Mouse (Mus musculus): ENCODE results near the gene Cdh22.
A peak's percentile ranks its signal among the peaks of the same experiment; 100 is the strongest.

Gene Cdh22

DNA sequence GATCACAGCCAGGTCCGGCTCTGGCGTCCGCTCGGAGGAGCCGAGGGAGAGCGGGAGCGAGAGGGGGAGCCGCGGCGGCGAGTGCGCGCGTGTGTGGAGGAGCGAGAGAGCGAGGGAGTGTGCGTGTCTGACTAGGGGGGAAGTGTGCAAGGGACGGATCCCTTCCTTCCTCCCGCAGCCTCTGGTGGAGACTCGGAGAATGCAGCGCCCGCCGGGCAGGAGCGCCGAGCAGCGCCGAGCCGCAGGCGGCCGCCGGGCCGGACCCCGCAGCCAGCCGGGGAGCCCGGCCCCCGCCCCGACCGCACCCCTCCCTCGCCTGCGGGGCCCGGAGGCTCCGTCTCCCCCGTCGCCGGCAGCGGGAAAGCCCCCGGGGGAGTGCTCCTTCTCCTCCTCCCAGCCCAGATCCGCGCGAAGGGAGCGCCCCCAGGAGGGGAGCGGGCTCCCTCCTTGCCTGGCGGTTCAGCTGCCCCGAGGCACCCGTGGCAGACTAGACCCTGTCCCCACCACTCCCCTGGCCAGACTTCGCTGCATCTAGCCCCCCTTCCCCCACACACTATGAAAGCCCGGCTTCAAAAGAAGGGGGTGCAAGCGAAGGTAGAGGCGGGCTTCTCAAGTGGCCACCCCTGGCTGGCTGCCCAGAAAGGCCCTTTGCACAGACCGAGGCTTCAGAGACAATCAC lies at the start of gene Cdh22:
Gene Cdh22 (minus strand): TSS at position 241 of the 679 bp plus-strand sequence.
- peak; percentile 59 to 89 for DNase-seq (ENCODE audit: inconsistent age in 2 of 2, low spot score in 1 of 2)

DNA sequence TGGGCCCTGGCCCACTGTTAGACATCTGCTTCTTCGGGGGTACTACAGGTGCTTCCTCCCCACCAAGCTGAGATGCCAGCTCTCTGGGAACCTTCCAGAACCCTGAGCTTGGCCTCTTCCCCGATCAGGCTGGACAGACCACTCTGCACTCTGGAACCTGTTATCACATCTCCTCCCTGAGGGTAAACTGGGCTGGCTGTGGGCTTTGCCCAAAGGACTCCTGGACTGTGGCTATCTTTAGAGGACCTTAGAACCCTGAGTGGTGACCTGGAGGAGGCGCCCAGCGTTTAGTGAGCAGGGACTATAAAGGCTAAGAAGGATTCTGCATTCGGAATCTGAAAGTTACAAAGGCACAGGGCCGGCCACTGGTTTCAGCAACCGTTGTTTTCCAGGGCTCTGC lies 49.7 kb upstream of the Cdh22 start:
- DNase-seq (ENCODE audit: inconsistent age in 2 of 2, low spot score in 1 of 2): no peak

DNA sequence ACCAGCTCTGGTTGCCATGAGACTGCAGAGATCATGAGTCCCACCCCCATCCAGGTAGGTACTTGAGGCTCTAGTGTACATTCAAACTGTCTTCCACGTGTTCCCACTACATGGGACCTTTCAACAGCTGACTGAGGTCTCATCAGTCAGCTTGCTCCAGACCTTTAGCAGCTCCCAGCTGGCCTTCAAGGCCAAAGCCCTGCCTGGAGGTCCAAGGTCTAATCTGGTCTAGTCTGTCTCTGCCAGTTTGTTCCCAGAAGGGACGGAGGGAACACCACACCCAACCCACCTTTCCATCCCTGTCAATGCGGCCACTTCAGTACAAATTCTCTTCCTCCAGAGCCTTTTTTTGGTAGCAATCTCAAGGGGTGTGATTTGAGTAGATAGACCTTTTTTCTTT lies 49.0 kb upstream of the Cdh22 start:
- peak; percentile 54 to 72 for DNase-seq (ENCODE audit: inconsistent age in 2 of 2, low spot score in 1 of 2)

DNA sequence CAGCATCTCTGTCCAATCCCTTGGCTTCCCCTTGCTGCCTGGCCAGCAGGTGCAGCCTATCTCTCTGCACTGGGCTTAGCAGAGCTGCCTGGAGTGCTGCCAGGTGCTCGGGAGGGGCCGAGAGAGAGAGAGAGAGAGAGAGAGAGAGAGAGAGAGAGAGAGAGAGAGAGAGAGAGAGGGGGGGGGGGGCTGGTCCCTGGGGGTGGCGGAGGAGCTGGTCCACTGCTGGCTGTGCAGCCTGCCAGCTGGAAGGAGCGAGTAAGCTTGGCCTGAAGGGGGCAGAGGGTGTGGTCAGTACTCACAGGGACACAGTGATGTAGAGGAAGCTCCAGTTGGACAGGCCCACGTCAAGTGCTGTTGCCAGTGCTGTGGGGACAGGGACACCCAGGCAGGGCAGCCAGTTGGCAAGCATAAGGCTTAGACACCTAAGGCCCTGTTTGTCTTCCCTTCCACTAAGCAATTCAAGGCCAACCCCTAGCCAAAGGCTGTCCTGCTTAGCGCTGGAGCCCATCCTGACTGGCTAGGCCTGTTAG lies 47.2 kb upstream of the Cdh22 start:
- no peak for DNase-seq (ENCODE audit: inconsistent age in 2 of 2, low spot score in 1 of 2)

DNA sequence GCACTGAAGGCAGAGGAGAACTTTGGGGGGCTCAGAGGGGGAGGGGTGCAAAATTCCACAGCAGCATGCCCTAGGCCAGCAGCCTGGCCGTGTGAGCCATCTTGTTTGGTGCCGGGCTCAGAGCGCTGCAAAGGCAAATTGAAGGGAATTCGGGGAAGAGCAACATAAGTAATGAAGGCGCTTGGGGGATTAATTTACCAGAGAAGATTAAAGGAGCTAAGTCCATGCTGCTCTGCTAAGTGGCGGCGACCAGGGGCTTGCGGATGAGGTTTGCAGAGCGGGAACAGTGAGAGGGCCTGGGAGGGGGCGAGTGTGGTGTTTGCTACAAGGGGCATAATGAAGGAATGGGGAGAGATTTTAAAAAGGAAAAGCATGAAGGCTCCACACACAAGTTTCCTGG lies 44.7 kb upstream of the Cdh22 start:
- no peak for DNase-seq (ENCODE audit: inconsistent age in 2 of 2, low spot score in 1 of 2)

DNA sequence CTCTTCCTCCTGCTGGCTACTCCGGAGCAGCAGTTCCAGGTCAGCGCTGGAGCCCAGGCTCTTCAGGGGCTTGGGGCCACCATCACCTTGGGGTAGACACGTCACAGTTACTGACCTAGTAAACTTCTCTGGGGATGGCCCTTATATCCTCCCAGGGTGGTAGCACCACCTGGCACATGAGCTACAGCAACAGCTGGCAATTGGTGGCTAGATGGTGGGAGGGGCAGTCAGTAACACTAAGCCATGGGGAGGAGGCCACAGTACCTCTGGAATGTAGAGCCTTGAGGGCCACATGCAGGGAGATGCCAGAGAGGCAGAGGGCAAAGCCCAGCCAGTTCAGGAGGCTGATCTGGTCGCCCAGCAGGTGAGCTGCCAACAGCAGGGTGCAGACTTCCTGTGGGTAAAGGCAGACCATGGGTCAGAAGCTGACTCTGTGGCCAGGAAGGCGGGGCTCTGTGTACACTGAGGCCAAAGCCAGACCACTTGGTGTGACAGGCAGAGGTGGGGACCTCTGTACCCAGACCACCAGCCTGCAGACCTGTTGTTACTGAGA lies 42.6 kb upstream of the Cdh22 start:
- DNase-seq (ENCODE audit: inconsistent age in 2 of 2, low spot score in 1 of 2): no peak

DNA sequence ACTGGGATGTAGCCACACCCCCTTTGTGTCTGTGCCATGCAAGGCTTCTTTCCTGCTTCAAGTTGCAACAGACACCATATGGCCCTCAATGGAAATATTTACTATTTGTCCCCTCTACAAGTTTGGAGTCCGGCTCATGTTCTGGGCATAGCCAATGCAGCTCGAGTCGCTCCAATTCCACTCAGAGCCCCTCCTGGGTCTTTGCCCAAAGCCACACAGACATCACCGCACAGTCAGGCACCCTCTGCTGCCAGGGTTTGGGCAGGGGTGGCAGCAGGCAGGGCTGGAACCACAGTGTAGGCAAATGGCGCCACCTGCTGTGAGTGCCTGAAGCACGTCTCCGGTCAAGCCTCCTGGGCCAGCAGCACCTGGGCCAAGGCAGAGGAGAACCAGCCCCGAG lies 41.2 kb upstream of the Cdh22 start:
- DNase-seq (ENCODE audit: inconsistent age in 2 of 2, low spot score in 1 of 2): peak; percentile 70 to 85

DNA sequence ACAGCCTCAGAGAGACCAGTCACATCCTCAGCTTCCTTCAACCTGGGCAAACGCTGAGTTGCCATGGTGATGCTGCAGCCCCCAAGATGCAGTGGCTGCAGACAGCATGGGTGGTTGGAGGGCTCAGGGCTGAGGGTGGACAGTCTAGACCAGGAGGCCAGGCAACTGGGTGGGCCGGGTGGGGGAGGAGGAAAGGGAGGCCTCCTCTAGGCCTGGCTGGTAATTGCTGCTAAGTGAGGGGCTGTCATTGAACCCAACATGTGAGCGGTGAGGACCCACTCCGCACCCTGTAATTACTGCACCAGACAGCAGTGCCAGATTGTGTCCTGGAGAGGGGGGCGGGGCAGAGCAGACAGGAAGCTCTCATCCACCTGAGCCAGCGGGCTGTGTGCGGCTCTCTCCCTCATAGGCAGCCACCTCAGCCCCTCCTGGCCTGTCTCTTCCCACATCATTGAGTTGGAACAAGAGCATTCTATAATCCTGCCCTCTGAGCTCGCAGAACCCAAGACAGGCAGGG lies 40.5 kb upstream of the Cdh22 start:
- no peak for DNase-seq (ENCODE audit: inconsistent age in 2 of 2, low spot score in 1 of 2)

DNA sequence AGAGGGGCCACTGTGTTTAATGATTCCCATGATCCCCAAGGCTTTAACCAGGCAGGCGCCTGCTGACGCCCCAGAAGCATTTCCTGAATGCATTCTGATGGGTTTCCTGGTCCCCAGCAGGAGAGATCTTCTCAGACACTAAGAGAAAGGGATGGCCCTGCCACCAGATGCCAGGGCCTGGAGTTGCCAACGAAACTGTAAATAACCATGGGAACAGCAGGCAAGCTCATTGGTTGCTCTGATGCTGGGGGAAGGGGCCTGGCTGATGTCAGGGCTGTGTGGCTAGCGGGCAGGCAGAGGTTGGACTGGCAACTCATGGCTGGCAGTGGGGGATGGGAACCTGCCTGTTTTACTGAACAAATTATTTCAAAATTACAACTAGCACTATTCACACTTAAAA lies 38.9 kb upstream of the Cdh22 start:
- DNase-seq (ENCODE audit: inconsistent age in 2 of 2, low spot score in 1 of 2): no peak

DNA sequence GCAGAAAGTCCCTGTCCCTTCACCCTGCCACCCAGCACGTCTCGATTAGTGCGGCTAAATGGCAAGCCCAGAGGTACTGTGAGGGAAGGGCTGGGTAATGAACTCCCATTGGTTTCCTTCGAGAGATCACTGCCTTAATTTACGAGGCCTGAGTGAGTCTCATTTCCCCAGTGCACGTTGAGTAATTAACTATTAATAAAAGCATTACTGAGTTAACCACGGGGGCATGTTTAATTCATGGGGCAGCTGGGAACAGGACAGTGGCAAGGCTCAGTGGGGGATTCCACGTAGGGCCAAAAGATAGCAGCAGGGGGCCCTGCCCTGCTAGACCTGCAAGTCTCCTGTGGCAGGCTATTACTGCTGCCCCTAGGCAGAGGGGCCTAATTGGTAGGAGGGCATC lies 36.7 kb upstream of the Cdh22 start:
- DNase-seq (ENCODE audit: inconsistent age in 2 of 2, low spot score in 1 of 2): no peak

DNA sequence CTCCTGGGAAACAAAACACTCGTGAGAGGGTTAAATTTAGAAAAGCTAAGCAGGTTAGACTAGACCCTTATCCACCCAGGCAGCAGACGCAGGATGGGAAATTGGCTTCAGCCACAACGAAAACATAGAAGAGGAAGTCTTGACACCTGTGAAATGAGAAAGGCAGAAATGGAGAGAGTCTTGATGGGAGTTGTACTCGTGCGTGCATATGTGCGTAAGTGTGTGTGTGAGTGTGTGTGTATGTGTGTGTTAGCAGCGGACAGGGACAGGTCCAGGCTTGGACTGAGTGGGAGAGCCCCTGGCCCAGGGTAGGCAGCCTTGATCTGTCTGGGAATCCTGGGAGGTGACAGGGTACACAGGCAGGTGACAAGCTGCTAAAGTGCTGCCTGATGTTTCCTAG lies 36.2 kb upstream of the Cdh22 start:
- no peak for DNase-seq (ENCODE audit: inconsistent age in 2 of 2, low spot score in 1 of 2)

DNA sequence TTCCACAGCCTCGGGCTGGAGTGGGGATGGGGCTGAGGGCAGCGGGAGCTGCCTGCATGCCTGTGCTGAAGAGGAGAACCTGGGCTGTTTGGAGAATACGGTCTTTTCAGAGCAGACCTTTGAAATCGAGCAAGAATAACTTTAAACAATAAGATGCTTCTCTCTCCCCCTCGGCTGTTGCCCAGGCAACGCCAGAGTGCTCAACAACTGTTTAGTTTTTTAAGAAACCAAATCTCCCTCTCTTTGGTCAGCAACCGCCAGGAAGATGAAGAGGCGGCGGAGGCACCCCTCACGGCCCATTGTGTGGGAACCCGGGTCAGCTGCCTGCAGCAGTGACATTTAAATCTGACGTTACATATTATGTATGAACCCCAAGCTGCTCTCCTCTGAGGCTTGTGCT lies 32.1 kb upstream of the Cdh22 start:
- DNase-seq (ENCODE audit: inconsistent age in 2 of 2, low spot score in 1 of 2): no peak

DNA sequence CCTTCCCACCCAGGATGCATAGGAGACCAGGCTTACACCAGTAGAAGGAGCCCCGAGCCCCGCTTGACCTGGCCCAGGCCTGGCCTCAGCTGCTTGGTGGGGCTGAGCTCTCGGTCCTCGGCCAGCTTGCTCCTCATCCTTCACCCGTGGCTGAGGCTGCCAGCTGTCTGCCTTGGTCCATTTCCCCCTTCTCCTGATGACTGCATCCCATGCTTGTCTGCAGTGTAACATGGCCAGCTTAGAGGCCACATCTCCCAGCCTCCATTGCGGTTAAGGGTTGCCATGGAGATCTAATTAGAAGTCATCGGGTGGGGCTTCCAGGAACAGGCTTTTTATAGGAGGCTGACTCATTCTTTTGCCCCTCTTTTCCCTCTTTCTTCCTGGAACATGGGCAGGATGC lies 29.2 kb upstream of the Cdh22 start:
- no peak for DNase-seq (ENCODE audit: inconsistent age in 2 of 2, low spot score in 1 of 2)

DNA sequence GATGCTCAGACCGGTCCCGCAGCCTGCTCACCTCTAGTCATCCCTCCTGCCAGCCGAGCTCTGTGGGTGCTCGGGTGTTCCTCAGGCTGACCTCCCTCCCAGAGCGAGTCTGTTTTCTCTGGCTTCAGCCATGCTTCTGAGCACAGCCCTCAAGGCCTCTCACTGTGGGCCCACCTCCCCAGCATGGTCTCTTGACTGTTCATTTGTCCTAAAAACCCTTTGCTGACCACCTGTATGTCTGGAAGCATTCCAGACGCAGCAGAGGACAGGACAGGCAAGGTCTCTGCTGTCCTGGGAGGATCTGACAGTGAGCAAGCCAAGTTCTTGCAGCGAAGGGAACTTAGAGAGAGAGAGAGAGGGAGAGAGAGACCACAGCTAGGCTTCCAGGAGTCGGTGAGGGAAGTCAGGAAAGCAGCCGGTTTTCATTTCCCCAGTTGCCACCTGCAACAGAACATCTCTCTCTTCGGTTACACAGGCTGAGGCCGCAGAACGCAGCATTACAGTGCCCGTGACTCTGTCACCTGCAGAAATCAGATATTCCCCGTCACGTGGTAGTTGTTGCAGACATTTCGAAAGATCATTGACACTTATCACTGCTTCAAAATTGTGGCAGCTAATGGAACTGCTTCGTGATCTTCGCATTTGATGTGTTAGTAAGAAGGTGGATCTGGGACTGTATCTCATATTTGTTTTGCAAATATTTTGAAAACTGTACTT lies 27.8 kb upstream of the Cdh22 start:
- no peak for DNase-seq (ENCODE audit: inconsistent age in 2 of 2, low spot score in 1 of 2)

DNA sequence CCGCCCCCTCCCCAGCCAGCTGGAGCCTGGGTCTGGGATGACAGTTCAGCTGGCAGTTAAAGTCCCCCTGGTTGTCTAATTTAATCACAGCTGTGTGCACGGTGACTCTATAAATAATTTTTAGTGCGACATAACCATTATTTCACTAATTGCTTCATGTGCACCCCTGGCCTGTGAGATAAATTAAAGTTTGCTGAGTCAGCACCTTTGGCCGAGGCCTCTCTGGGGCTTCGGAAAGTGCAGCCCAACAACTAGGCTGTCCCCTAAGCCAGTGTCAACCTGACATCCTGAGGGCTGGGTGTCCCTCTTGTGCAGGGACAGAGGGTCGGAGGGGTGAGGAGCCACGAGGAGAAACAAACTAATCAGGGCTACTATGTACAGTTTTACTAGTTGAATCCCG lies 25.2 kb upstream of the Cdh22 start:
- DNase-seq (ENCODE audit: inconsistent age in 2 of 2, low spot score in 1 of 2): no peak

DNA sequence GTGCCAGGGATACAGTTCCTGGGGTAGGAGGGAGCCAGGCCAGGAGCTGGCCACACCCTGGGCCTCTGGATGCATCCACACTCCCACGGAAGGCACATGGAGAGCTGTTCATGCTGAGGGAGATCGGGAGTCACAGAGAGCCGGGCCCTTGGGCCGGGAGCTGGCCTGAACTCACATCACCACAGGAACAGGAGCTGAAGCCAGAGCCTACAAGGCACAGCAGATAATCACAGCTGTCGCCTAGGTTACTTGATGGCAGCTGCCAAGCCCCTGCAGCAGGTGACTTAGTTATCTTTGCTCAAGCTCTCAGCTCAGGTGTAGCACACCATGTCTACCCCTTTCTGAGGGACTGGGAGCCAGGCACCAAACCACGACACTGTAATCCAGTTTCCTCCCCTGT lies 23.7 kb upstream of the Cdh22 start:
- no peak for DNase-seq (ENCODE audit: inconsistent age in 2 of 2, low spot score in 1 of 2)

DNA sequence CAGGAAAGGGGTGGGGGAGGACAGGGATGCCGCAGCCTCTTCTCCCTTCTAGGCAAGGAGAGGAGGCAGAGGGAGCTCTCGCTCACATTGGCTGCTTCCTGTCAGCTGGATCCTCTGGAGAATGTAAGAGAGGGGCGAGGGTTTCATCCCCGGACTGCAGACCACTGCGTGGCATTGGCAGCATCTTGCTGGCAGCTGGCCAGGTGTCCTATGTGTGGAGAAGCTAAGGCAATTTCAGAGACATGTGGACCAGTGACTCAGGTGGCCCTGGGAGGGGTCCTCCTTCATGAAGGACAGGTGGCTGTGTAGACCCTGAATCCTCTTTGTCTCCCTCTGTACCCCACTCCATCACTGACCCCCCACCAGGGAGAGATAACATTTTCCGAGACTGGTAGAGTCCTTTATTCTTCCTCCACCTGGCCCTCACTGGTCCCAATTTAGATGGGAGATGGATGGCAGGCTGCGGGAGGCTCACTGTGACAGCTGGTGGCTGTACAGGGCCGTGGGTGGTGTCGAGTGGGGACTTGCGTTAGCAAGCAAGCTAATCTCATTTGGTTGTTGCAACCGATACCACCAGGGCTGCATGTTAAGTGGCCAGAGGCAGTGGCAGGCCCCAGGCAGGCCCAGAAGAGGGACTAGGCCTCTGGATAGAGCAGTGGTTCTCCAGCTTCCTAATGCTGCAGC lies 22.6 kb upstream of the Cdh22 start:
- peak in 1 of 2 experiments; percentile 48 for DNase-seq (ENCODE audit: inconsistent age in 2 of 2, low spot score in 1 of 2)

DNA sequence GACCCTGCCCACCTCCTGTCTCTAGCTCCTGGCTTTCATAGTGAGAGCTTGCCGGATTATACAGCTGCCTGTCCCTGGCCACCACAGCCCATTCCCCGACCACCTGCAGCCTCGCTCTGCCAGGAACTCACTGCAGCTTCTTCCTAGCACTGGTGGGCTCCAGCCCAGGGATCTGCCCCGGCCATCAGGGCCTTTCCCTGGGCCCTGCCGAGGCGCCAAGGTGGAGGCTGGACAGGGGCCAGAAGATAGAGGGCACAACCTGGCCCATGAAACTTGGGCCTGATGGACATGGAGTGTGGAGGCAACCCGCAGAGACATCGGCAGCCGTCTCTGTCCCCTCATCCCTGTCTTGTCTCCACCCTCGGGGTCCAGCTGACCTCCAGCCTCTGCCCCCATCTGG lies 21.6 kb upstream of the Cdh22 start:
- no peak for DNase-seq (ENCODE audit: inconsistent age in 2 of 2, low spot score in 1 of 2)

DNA sequence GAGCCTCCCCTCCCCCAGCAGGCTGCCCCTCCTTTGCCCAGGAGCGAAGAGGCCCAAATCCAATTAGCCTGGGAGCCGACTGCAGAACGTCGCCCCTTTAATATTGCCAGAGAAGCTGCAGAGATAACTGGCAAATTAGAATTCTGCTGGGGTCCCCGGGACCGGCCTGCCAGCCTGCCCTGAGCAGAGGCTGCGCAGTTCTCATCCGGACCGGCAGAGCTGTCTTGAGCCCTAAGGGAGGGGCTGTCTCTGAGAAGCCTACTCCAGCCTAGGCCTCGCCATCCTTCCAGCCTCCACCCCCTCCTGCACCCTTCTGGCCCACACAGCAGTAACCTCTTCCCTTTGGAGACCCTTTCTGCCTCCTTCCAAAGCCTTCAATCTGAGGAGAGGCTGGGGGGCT lies 19.2 kb upstream of the Cdh22 start:
- no peak for DNase-seq (ENCODE audit: inconsistent age in 2 of 2, low spot score in 1 of 2)

DNA sequence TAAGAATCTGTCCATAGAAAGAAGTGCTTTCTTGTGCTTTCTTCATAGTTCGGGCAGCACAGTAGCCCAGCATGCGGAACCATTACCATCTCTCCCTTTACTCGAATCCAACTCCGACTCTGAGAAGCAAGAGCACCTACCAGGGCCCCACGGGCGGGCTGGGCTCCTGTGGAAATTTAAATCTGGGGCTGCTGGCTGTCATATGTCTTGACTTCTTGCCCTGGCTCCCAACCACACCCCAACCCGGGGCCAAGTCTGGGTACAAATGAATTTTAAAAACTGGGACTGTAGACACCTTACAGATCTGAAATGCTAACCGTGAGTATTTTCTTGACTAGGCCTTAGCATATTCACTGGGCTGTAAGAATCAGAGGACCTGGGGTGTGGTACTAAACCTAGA lies 18.6 kb upstream of the Cdh22 start:
- no peak for DNase-seq (ENCODE audit: inconsistent age in 2 of 2, low spot score in 1 of 2)

DNA sequence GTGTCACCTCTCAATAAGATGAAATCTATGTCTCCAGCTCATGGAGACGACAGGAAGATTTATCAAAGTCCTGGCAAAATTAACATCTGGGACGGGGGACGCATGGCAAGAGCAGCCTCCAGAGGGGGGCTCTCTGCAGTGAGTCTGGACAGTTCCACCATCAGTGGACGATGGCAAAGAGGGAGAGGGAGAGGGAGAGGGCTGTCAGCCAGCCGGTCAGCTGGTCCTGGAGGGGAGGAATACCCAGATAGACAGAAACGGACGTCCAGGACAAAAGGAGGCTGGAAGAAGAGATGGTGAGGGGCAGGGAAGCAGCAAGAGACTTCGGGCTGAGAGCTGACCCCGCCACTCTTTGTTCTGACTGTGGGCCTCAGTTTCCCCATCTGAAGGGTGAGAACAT lies 18.1 kb upstream of the Cdh22 start:
- DNase-seq (ENCODE audit: inconsistent age in 2 of 2, low spot score in 1 of 2): no peak

DNA sequence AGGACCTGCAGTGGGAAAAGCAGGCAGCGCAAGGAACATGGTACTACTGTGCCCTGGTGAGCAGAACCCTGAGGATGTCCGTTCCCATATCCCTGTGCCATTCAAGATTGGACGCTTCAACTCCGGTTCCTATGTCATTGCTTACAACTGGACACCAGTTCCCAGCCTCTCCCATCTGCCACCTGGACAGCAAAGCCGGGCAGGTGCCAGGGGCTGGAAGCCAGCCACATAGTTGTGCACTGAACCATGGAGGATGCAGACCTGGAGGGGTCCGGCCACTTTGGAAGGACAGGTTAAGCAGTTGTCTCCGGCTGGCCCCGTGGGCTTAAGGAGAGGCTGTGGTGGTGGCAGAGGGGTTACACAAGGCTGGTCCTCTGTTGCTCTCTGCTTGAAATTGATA lies 17.7 kb upstream of the Cdh22 start:
- DNase-seq (ENCODE audit: inconsistent age in 2 of 2, low spot score in 1 of 2): no peak
